ENCODE assay signal across 23 mouse cellular contexts in genomic region chr7:43843801-43844200, GRCm38 (mm10). TPM values are rescaled to one million over a fixed set of nuclear protein-coding genes. Genes with fewer than 3 reads are reported as not detected.
"Had no signal": no experiment of that assay in that cellular context is flagged by ENCODE, and none has a peak within 500 bp of the region (broad histone marks: within the 10 kb centered on the region; RNA-seq: fewer than 3 reads in every experiment).

No protein-coding gene starts in this region.

- DNase-seq: lung, adult 18-20 months; lung, embryonic 14.5 days; lung, postnatal 10 days; lung, postnatal 4 days; midbrain, embryonic 14.5 days; retina, postnatal 1 day; right cerebral cortex, adult 18-20 months; right cerebral cortex, postnatal 25 days; right cerebral cortex, postnatal 4 days; spleen, adult 18-20 months; thymus, adult 18-20 months; thymus, postnatal 14 days; thymus, postnatal 36 days had no signal

- H3K27ac ChIP-seq: midbrain, embryonic 10.5 days; midbrain, embryonic 12.5 days; neural tube, embryonic 13.5 days; neural tube, embryonic 15.5 days had no signal

- H3K27me3 ChIP-seq: midbrain, embryonic 12.5 days; neural tube, embryonic 13.5 days; neural tube, embryonic 15.5 days had no signal

- ATAC-seq: midbrain, embryonic 16.5 days had no signal

- H3K36me3 ChIP-seq: midbrain, embryonic 10.5 days; midbrain, embryonic 12.5 days; neural tube, embryonic 13.5 days; neural tube, embryonic 15.5 days had no signal

- H3K9ac ChIP-seq: lung, embryonic 14.5 days; midbrain, embryonic 12.5 days; neural tube, embryonic 13.5 days; neural tube, embryonic 15.5 days had no signal

- H3K4me2 ChIP-seq: lung, embryonic 14.5 days; midbrain, embryonic 12.5 days; neural tube, embryonic 13.5 days; neural tube, embryonic 15.5 days had no signal

- H3K4me3 ChIP-seq: midbrain, embryonic 10.5 days; midbrain, embryonic 12.5 days; myocyte; neural tube, embryonic 13.5 days; neural tube, embryonic 15.5 days had no signal

- H3K4me1 ChIP-seq: midbrain, embryonic 10.5 days; midbrain, embryonic 12.5 days; neural tube, embryonic 13.5 days; neural tube, embryonic 15.5 days had no signal

- H3K9me3 ChIP-seq: midbrain, embryonic 10.5 days; midbrain, embryonic 12.5 days; neural tube, embryonic 13.5 days; neural tube, embryonic 15.5 days had no signal

RNA-seq across cellular contexts. Expression of gene Klk5, which starts 2.0 kb away (rescaled TPM):
- polyA plus RNA-seq: lung, embryonic 14.5 days; lung, embryonic 16.5 days; midbrain, embryonic 10.5 days; midbrain, embryonic 14.5 days; midbrain, embryonic 16.5 days; myocyte; neural tube, embryonic 11.5 days; neural tube, embryonic 13.5 days; neural tube, embryonic 15.5 days; small intestine, adult 2 months; stomach, embryonic 14.5 days had no signal

RNA-seq across cellular contexts. Expression of gene Klk6, which starts 19.5 kb away (rescaled TPM):
- polyA plus RNA-seq: lung, embryonic 14.5 days; lung, embryonic 16.5 days; midbrain, embryonic 10.5 days; midbrain, embryonic 12.5 days; midbrain, embryonic 14.5 days; midbrain, embryonic 16.5 days; myocyte; neural tube, embryonic 11.5 days; neural tube, embryonic 13.5 days; neural tube, embryonic 15.5 days; small intestine, adult 2 months; stomach, embryonic 14.5 days had no signal

RNA-seq across cellular contexts. Expression of gene Klk7, which starts 32.7 kb away (rescaled TPM):
- polyA plus RNA-seq: lung, embryonic 16.5 days; midbrain, embryonic 10.5 days; midbrain, embryonic 12.5 days; midbrain, embryonic 14.5 days; midbrain, embryonic 16.5 days; myocyte; neural tube, embryonic 11.5 days; neural tube, embryonic 13.5 days; neural tube, embryonic 15.5 days; small intestine, adult 2 months; stomach, embryonic 14.5 days had no signal

RNA-seq across cellular contexts. Expression of gene Klk4, which starts 37.2 kb away (rescaled TPM):
- polyA plus RNA-seq: lung, embryonic 14.5 days; lung, embryonic 16.5 days; midbrain, embryonic 10.5 days; midbrain, embryonic 12.5 days; midbrain, embryonic 14.5 days; neural tube, embryonic 11.5 days; neural tube, embryonic 15.5 days; small intestine, adult 2 months; stomach, embryonic 14.5 days had no signal

RNA-seq across cellular contexts. Expression of gene Klk8, which starts 46.4 kb away (rescaled TPM):
- polyA plus RNA-seq: myocyte had no signal
